Mouse (Mus musculus): ENCODE measurements around the gene Carmil1. TPM values are rescaled to one million over a fixed set of nuclear protein-coding genes. Genes with fewer than 3 reads are reported as not detected.

Gene Carmil1
- polyA plus RNA-seq, 1 experiment = 2.6 TPM

- no peak for TF ChIP-seq USF1 (IDR thresholded peaks at IDR 0.05; ENCODE audit: low read depth)
- Histone ChIP-seq H3K4me2 (ENCODE audit: low read depth) (no peak overlapping the region), H3ac (ENCODE audit: control insufficient read depth, insufficient read length) (no peak overlapping the region), H3K4me3 (no peak overlapping the region), H3K79me2 (ENCODE audit: control insufficient read depth, insufficient read depth) (no peaks in the 10 kb centered on the region), H3K36me3 (ENCODE audit: control insufficient read depth, insufficient read depth) (no peaks in the 10 kb centered on the region), H3K27me3 (ENCODE audit: control insufficient read depth, insufficient read depth, insufficient read length) (no peaks in the 10 kb centered on the region)
Measured at GRCm38 (mm10) chr13:24100516-24101094, 180.0 kb downstream of the Carmil1 start.

GRCm38 (mm10) chr13:24096573-24096972, 184.0 kb downstream of the Carmil1 start:
- Histone ChIP-seq H3K4me3 (no peak overlapping the region), H3K27me3 (ENCODE audit: control insufficient read depth, insufficient read depth, insufficient read length) (no peaks in the 10 kb centered on the region), H3K36me3 (ENCODE audit: control insufficient read depth, insufficient read depth) (no peaks in the 10 kb centered on the region), H3K79me2 (ENCODE audit: control insufficient read depth, insufficient read depth) (no peaks in the 10 kb centered on the region), H3ac (ENCODE audit: control insufficient read depth, insufficient read length) (no peak overlapping the region), H3K4me2 (ENCODE audit: low read depth) (no peak overlapping the region)
- TF ChIP-seq CEBPB (IDR thresholded peaks at IDR 0.05; ENCODE audit: insufficient read depth, poor library complexity, severe bottlenecking) (0 out of 2 replicates have a peak, but pooled peaks have one; percentile 8), MAX (IDR thresholded peaks at IDR 0.05; ENCODE audit: low read depth) (no peak), TCF12 (IDR thresholded peaks at IDR 0.05; ENCODE audit: insufficient read depth, poor library complexity, severe bottlenecking) (no peak), REST (IDR thresholded peaks at IDR 0.05; ENCODE audit: insufficient read depth, insufficient read length) (no peak)

GRCm38 (mm10) chr13:24094825-24095547, 185.6 kb downstream of the Carmil1 start:
- TF ChIP-seq SRF (IDR thresholded peaks at IDR 0.05; ENCODE audit: control insufficient read depth, insufficient read length, low read depth) = no peak
- TF ChIP-seq MYOD1 (IDR thresholded peaks at IDR 0.05; ENCODE audit: control insufficient read depth in 1 of 3, insufficient read length in 2 of 3, low read depth in 2 of 3) = no peak
- no peak for TF ChIP-seq MAX (IDR thresholded peaks at IDR 0.05; ENCODE audit: low read depth)
- no peak for TF ChIP-seq POLR2AphosphoS2 (IDR thresholded peaks at IDR 0.05; ENCODE audit: insufficient read length, low read depth)
- TF ChIP-seq USF1 (IDR thresholded peaks at IDR 0.05; ENCODE audit: low read depth) = no peak
- TF ChIP-seq REST (IDR thresholded peaks at IDR 0.05; ENCODE audit: insufficient read depth, insufficient read length) = no peak
- no peak for TF ChIP-seq E2F4 (IDR thresholded peaks at IDR 0.05; ENCODE audit: insufficient read depth)
- no peak for TF ChIP-seq CEBPB (IDR thresholded peaks at IDR 0.05; ENCODE audit: insufficient read depth, poor library complexity, severe bottlenecking)
- TF ChIP-seq POLR2A (IDR thresholded peaks at IDR 0.05; ENCODE audit: insufficient read length, low read depth) = no peak
- TF ChIP-seq TCF3 (IDR thresholded peaks at IDR 0.05; ENCODE audit: insufficient read length, low read depth) = no peak
- no peak for TF ChIP-seq MYOG (IDR thresholded peaks at IDR 0.05; ENCODE audit: control insufficient read depth in 1 of 3, insufficient read depth in 1 of 3, insufficient read length in 2 of 3, low read depth in 2 of 3)
- Histone ChIP-seq H3K27me3 (ENCODE audit: control insufficient read depth, insufficient read depth, insufficient read length) (no peaks in the 10 kb centered on the region), H3K79me2 (ENCODE audit: control insufficient read depth, insufficient read depth) (no peaks in the 10 kb centered on the region), H3K4me2 (ENCODE audit: low read depth) (peak overlapping the region; percentile 32), H3ac (ENCODE audit: control insufficient read depth, insufficient read length) (no peak overlapping the region), H3K4me3 (no peak overlapping the region), H3K36me3 (ENCODE audit: control insufficient read depth, insufficient read depth) (no peaks in the 10 kb centered on the region)

GRCm38 (mm10) chr13:24093108-24093507, 187.5 kb downstream of the Carmil1 start:
- no peak for TF ChIP-seq POLR2AphosphoS2 (IDR thresholded peaks at IDR 0.05; ENCODE audit: insufficient read length, low read depth)
- no peak for TF ChIP-seq CEBPB (IDR thresholded peaks at IDR 0.05; ENCODE audit: insufficient read depth, poor library complexity, severe bottlenecking)
- no peak for TF ChIP-seq TCF3 (IDR thresholded peaks at IDR 0.05; ENCODE audit: insufficient read length, low read depth)
- no peak for TF ChIP-seq MYOG (IDR thresholded peaks at IDR 0.05; ENCODE audit: control insufficient read depth in 1 of 3, insufficient read depth in 1 of 3, insufficient read length in 2 of 3, low read depth in 2 of 3)
- TF ChIP-seq POLR2A (IDR thresholded peaks at IDR 0.05; ENCODE audit: insufficient read length, low read depth) = no peak
- Histone ChIP-seq H3K4me2 (ENCODE audit: low read depth) (no peak overlapping the region), H3K79me2 (ENCODE audit: control insufficient read depth, insufficient read depth) (no peaks in the 10 kb centered on the region), H3K4me3 (no peak overlapping the region), H3ac (ENCODE audit: control insufficient read depth, insufficient read length) (no peak overlapping the region), H3K27me3 (ENCODE audit: control insufficient read depth, insufficient read depth, insufficient read length) (no peaks in the 10 kb centered on the region), H3K36me3 (ENCODE audit: control insufficient read depth, insufficient read depth) (no peaks in the 10 kb centered on the region)

GRCm38 (mm10) chr13:24092073-24092472, 188.5 kb downstream of the Carmil1 start:
- no peaks in the 10 kb centered on the region for H3K27me3 ChIP-seq (ENCODE audit: control insufficient read depth, insufficient read depth, insufficient read length)
- no peak overlapping the region for H3ac ChIP-seq (ENCODE audit: control insufficient read depth, insufficient read length)
- no peak overlapping the region for H3K4me3 ChIP-seq
- H3K4me2 ChIP-seq (ENCODE audit: low read depth) = no peak overlapping the region
- no peaks in the 10 kb centered on the region for H3K36me3 ChIP-seq (ENCODE audit: control insufficient read depth, insufficient read depth)
- no peak for TF ChIP-seq MAX (IDR thresholded peaks at IDR 0.05; ENCODE audit: low read depth)
- TF ChIP-seq TCF12 (IDR thresholded peaks at IDR 0.05; ENCODE audit: insufficient read depth, poor library complexity, severe bottlenecking) = no peak
- TF ChIP-seq MYOD1 (IDR thresholded peaks at IDR 0.05; ENCODE audit: control insufficient read depth in 1 of 3, insufficient read length in 2 of 3, low read depth in 2 of 3) = no peak
- no peak for TF ChIP-seq CEBPB (IDR thresholded peaks at IDR 0.05; ENCODE audit: insufficient read depth, poor library complexity, severe bottlenecking)
- TF ChIP-seq USF1 (IDR thresholded peaks at IDR 0.05; ENCODE audit: low read depth) = no peak
- TF ChIP-seq POLR2AphosphoS2 (IDR thresholded peaks at IDR 0.05; ENCODE audit: insufficient read length, low read depth) = no peak
- no peak for TF ChIP-seq REST (IDR thresholded peaks at IDR 0.05; ENCODE audit: insufficient read depth, insufficient read length)
- TF ChIP-seq SRF (IDR thresholded peaks at IDR 0.05; ENCODE audit: control insufficient read depth, insufficient read length, low read depth) = no peak
- no peak for TF ChIP-seq MYOG (IDR thresholded peaks at IDR 0.05; ENCODE audit: control insufficient read depth in 1 of 3, insufficient read depth in 1 of 3, insufficient read length in 2 of 3, low read depth in 2 of 3)
- H3K79me2 ChIP-seq (ENCODE audit: control insufficient read depth, insufficient read depth) = no peaks in the 10 kb centered on the region

Measured in myocyte (in vitro differentiated cells).